Mouse (Mus musculus): Measurements from ENCODE around the gene Clstn1.

Clstn1 gene

DNA sequence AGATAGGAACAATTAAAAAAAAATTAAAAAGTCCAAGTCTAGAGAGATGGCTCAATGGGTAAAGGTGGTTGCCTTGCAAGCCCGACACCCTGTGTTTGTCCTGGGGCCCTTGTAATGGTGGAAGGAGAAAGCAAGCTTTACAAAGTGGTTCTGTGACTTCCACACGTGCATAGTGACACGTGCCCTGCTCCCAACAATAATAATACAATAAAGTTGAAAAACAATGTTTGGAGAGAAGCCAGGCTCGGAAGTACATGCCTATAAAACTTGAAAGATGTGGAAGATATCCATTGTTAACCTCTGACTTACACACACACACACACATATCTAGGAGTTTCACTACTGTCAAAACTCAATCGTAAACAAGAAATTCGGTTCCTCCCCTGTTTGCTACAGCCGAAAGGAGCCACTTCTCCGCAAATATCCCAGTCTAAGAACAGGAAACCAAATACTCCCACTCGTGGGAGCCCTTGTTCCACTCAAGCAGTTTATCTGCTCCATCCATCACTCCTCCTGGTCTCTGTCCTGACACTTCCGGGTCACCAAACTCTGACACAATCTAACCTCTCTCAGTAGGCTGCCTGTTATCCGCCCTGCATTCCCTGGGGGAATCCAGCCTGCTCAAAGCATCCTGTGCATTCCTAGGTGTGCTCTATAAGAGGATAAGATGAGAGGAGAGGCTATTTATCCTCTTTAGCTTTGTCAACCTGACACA, 92.9 kb downstream of the Clstn1 start:
- DNase-seq, result no peak

- DNase-seq, result no peak
These were observed 97.6 kb downstream of the Clstn1 start for GRCm38 (mm10) chr4:149683875-149684274.

DNA sequence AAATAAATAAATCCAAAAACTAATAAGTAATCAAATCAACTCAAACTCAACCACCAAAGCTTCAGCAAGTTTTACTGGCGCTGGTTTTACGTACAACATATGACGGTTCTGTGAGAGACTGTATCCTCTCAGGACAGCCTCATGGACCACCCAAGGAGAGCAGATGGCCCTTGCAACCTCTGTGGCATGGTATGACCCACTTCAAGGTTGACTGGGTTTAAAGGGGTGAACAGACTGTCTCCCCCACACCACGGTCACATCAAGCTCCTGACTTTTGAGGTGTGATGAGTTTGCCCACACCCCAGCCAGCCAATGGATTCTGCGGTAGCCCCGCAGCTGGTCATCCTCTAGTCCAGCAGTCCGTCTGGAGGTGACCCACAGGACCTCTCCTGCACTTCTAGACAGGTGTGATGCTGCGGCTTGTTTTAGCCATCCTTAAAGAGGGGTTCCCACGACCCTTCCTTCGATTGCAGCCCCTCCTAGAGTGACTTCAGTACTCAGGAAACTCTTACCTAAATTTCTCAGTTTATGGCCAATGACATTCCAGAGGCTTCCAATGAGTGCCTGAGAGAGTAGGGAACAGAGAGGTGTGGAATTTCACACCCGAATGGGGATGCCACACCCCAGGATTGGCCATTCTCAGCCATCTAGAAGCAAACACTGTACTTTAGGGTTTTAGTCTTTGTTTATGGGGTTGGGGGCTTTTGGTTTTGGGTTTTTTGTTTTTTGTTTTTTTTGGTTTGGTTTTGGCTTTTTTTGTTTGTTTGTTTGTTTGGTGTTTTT, 98.8 kb downstream of the Clstn1 start:
- DNase-seq, result no peak

DNA sequence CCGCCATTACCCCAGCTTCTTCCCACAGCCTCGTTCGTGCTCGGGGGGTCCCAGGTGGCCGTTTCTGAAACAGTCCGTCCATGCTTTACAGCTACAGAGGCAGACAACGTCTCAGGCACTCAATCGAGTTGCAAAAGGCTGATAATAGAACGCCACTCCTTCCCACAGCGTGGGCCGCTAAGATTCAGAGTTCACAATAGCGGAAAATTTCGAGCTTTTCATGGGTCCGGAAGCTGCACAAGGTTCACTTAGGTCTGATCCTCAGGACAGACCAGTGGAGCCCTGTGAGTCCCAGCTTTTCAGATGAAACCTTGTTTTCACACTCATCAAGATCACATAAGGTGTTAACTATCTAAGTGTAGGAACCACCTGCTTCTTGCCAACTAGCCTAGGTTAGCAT, 102.6 kb downstream of the Clstn1 start:
- no peak for DNase-seq

GRCm38 (mm10) chr4:149689822-149690700, 103.8 kb downstream of the Clstn1 start:
- no peak for DNase-seq

DNA sequence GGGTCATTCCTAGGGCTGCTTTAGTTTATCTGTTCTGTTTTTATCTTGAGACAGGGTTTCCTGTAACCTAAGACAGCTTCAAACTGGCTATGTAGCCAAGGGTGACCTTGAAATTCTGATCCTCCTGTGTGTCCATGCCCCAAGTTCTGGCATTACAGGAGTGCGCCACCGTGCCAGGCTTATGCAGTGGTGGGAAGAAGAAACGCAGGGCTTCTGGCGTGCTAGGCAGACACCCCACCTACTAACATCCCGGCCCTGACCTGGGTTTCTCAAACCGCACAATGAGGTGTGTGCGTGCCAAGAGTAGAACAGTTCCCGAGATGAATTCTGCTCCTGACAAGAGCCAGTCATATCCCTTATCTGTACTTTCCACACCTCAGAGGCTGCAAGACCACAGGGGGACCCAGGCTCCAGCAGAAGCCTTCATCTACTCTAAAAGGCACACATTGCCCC, 104.6 kb downstream of the Clstn1 start:
- DNase-seq, result no peak

DNA sequence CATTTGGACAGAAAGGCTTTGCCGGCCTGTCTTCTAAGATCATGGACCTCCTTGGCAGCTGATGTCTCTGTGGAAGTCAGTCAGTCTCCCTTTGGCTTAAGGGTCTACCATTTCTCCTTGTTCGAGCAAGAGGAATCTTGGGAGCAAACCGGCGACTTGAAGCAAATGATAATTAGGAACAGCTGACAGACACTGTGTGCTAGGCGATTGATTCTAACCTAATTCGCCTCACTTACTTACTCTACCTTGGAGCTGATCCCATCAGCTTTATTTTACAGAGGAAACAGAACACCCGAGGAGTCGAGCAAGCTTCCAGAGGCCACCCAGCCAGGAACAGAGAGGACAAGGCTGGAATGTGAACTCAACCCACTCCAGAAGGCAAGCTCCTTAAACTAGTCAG, 105.1 kb downstream of the Clstn1 start:
- no peak for DNase-seq

DNA sequence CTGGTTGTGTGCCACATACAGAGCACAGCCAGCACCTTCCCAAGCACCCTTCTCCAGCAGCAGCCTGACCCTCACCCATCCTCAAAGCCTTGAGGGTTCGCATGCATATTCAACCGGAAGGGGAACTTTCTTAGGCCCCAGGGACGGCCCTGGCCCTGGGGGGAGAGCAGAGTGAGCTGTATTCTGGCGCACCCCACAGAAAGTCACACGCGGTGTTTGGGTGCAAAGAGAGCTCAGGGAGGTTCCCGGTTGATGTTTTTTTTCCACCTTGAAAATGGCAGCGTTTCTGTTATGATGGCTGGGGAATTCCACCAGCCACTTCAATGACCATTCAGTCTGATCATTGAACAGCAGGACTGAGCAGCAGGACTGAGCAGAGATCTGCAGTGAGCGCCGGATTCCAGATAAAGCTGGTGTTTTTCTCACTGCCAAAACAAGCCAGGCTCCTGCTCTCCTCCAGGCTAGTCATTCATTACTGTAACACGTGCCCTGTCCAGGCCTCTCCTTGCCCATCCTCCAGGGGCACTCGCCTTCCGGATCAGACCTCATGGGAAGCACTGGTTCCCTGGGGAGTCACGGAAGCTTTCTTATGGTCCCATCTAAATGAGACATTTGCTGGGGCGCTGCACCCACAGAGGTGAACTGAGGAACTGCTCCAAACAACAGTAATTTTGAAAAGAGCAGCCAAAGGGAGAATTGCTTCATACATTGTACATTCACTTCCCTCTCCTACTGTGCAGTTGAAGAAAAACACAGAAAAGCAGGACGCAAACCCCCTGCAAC, 110.1 kb downstream of the Clstn1 start:
- no peak for DNase-seq

GRCm38 (mm10) chr4:149697506-149698196, 111.4 kb downstream of the Clstn1 start:
- DNase-seq, result peak in 1 of 2 experiments; percentile 21

DNA sequence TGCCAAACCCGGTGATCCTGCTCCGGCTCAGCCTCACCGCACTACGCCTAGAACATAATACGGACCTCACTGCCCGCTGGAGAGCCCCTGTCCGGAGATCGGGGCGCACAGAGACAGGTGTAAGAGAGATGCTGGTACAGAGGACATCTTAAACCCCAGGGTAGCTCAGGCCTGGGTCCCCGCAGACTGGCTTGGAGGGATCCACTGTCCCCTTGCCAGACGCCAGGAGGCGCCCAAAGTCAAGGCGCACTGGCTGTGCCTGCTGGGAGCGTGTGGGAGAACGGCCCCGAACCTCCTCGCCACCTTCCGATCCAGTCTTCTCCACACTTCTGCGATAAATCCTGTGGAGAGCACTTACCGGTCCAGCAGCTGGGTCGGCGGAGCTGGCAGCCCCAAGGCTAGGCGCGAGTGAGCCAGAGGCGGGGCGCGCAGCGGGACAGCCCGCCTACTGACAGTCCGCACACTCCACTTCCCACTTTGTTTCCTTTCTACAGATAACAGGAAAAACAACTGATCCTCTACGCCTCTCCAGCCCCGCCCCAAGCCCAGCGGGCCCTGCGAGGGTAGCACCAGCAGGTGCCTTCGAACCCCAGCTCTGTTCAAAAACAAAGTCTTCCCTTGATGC, 112.0 kb downstream of the Clstn1 start:
- DNase-seq, result peak; percentile 61
